Mouse (Mus musculus) C2C12 (cell line): Measurements from ENCODE around the gene Ccl26. TPM values are rescaled to one million over a fixed set of nuclear protein-coding genes. Genes with fewer than 3 reads are reported as not detected.

Source experiments
- H3K27me3 ChIP-seq: one replicate; pipeline ENCODE4 v1.6.1; 2011; ENCODE audit not compliant: control insufficient read depth, insufficient read depth, insufficient read length
- H3K36me3 ChIP-seq: one replicate; pipeline ENCODE4 v1.6.1; 2011; ENCODE audit not compliant: control insufficient read depth, insufficient read depth
- H3K4me3 ChIP-seq: one replicate; pipeline ENCODE4 v1.5.1; 2011; ENCODE audit warnings: mild to moderate bottlenecking, control low read depth; ENCODE audit not compliant: poor library complexity, insufficient read depth, severe bottlenecking
- H3K79me2 ChIP-seq: one replicate; pipeline ENCODE4 v1.6.1; 2011; ENCODE audit not compliant: control insufficient read depth, insufficient read depth
- H3K79me3 ChIP-seq: one replicate; pipeline ENCODE4 v1.6.1; 2011; ENCODE audit warnings: low read depth, control low read depth
- H3ac ChIP-seq: one replicate; pipeline ENCODE3; 2011; ENCODE audit warnings: low read depth; ENCODE audit not compliant: control insufficient read depth, insufficient read length
- CEBPB ChIP-seq: IDR thresholded peaks from one replicate; pipeline ENCODE4 v1.6.1; 2011; ENCODE audit warnings: low read depth, mild to moderate bottlenecking, control low read depth, moderate library complexity
- CTCF ChIP-seq: IDR thresholded peaks from one replicate; pipeline ENCODE4 v1.5.1; 2011; ENCODE audit not compliant: control insufficient read depth, insufficient read depth, insufficient read length
- FOSL1 ChIP-seq: IDR thresholded peaks from one replicate; pipeline ENCODE4 v1.8.0; 2011; ENCODE audit warnings: mild to moderate bottlenecking, low read length; ENCODE audit not compliant: poor library complexity, insufficient read depth, severe bottlenecking
- MAX ChIP-seq: IDR thresholded peaks from one replicate; pipeline ENCODE4 v1.6.1; 2011; ENCODE audit warnings: mild to moderate bottlenecking, control low read depth
- MYOD1 ChIP-seq: IDR thresholded peaks from one replicate; pipeline ENCODE4 v1.6.1; 2011; ENCODE audit warnings: low read depth; ENCODE audit not compliant: control insufficient read depth, insufficient read length
- MYOG ChIP-seq: IDR thresholded peaks from one replicate; pipeline ENCODE4 v1.6.1; 2011; ENCODE audit not compliant: control insufficient read depth, insufficient read length; ENCODE audit errors: extremely low read depth
- USF1 ChIP-seq: IDR thresholded peaks from one replicate; pipeline ENCODE4 v1.6.1; 2011; ENCODE audit warnings: low read depth, mild to moderate bottlenecking, control low read depth, moderate library complexity
- polyA plus RNA-seq: library from polyadenylated mRNA; unstranded; fragments of >200 nt; fragmentation: generic; extraction: Trizol; gene quantifications from one replicate; pipeline ENCODE4 v1.2.1, GENCODE M21; 2012; ENCODE audit warnings: missing spikeins

Ccl26 gene
- polyA plus RNA-seq, 1 experiment = not detected

GRCm38 (mm10) chr5:135568698-135569097 is 5.3 kb upstream of the Ccl26 start:
- no peak for TF ChIP-seq MAX
- no peak for TF ChIP-seq CEBPB
- TF ChIP-seq MYOG = no peak
- TF ChIP-seq FOSL1 = no peak
- TF ChIP-seq USF1 = no peak
- no peak for TF ChIP-seq MYOD1
- no peak for TF ChIP-seq CTCF
- H3K27me3 ChIP-seq = no peaks in the 10 kb centered on the region

GRCm38 (mm10) chr5:135567556-135568265 is 4.3 kb upstream of the Ccl26 start:
- Histone ChIP-seq H3K36me3 (no peaks in the 10 kb centered on the region), H3ac (no peak overlapping the region), H3K79me3 (no peaks in the 10 kb centered on the region), H3K79me2 (no peaks in the 10 kb centered on the region), H3K4me3 (no peak overlapping the region), H3K27me3 (no peaks in the 10 kb centered on the region)
- TF ChIP-seq CEBPB = no peak
- no peak for TF ChIP-seq FOSL1
- peak; percentile 64 for TF ChIP-seq MYOD1
- no peak for TF ChIP-seq CTCF

More at GRCm38 (mm10) chr5:135568698-135569097, 5.3 kb upstream of the Ccl26 start:
- Histone ChIP-seq H3K79me3 (no peaks in the 10 kb centered on the region), H3K4me3 (no peak overlapping the region), H3ac (no peak overlapping the region), H3K79me2 (no peaks in the 10 kb centered on the region), H3K36me3 (no peaks in the 10 kb centered on the region)

- no peak overlapping the region for H3ac ChIP-seq
- H3K4me3 ChIP-seq = no peak overlapping the region
- TF ChIP-seq MYOG (no peak), USF1 (no peak), CEBPB (no peak), MAX (no peak), FOSL1 (no peak), CTCF (no peak), MYOD1 (no peak)
Measured at GRCm38 (mm10) chr5:135557671-135558070, 5.7 kb downstream of the Ccl26 start.

GRCm38 (mm10) chr5:135557051-135557450 is 6.3 kb downstream of the Ccl26 start:
- no peak overlapping the region for H3ac ChIP-seq

More at GRCm38 (mm10) chr5:135557671-135558070, 5.7 kb downstream of the Ccl26 start:
- no peaks in the 10 kb centered on the region for H3K79me2 ChIP-seq
- no peaks in the 10 kb centered on the region for H3K27me3 ChIP-seq
- H3K36me3 ChIP-seq = no peaks in the 10 kb centered on the region
- no peaks in the 10 kb centered on the region for H3K79me3 ChIP-seq

GRCm38 (mm10) chr5:135556259-135556658 is 7.1 kb downstream of the Ccl26 start:
- TF ChIP-seq MYOG = no peak
- TF ChIP-seq MYOD1 = no peak
- no peak for TF ChIP-seq FOSL1
- TF ChIP-seq CTCF = no peak
- no peak for TF ChIP-seq MAX
- TF ChIP-seq CEBPB = no peak
- no peak for TF ChIP-seq USF1
- H3K27me3 ChIP-seq = no peaks in the 10 kb centered on the region
- H3K79me3 ChIP-seq = no peaks in the 10 kb centered on the region
- H3K36me3 ChIP-seq = no peaks in the 10 kb centered on the region
- no peaks in the 10 kb centered on the region for H3K79me2 ChIP-seq
- H3K4me3 ChIP-seq = no peak overlapping the region
- no peak overlapping the region for H3ac ChIP-seq

More at GRCm38 (mm10) chr5:135557051-135557450, 6.3 kb downstream of the Ccl26 start:
- TF ChIP-seq MYOG (no peak), MYOD1 (no peak), CEBPB (no peak)
- no peaks in the 10 kb centered on the region for H3K36me3 ChIP-seq
- H3K79me2 ChIP-seq = no peaks in the 10 kb centered on the region
- H3K27me3 ChIP-seq = no peaks in the 10 kb centered on the region
- no peak overlapping the region for H3K4me3 ChIP-seq
- no peaks in the 10 kb centered on the region for H3K79me3 ChIP-seq

DNA sequence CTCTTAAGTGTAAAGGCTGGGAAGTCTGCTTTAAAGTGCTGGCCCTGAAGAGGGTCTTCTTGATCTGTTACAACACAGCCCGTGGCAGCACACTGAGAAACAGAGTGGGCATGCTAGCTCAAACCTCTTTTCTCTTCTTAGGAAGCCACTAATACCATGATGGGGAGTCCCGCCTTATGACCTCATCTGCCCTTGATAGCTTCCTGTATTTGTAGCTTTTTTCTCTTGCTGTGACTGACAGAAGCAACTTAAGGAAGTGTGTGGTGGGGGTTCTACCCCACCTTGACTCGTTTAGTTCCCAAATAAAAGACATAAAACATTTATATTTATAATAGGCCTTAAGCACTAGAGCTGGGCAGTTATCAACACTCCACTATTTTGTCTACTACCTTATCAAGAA is 11.8 kb downstream of the Ccl26 start:
- Histone ChIP-seq H3ac (no peak overlapping the region), H3K36me3 (no peaks in the 10 kb centered on the region), H3K79me2 (no peaks in the 10 kb centered on the region), H3K4me3 (no peak overlapping the region), H3K27me3 (no peaks in the 10 kb centered on the region), H3K79me3 (no peaks in the 10 kb centered on the region)
- TF ChIP-seq MAX (no peak), FOSL1 (no peak), MYOG (no peak), CEBPB (no peak), USF1 (no peak)
